Mouse (Mus musculus) liver, embryonic 11.5 days (tissue): ENCODE measurements around the gene Tubb3. TPM values are rescaled to one million over a fixed set of nuclear protein-coding genes. Genes with fewer than 3 reads are reported as not detected.
"Not testable (repeated sequence)": the region's sequence is repeated elsewhere in the genome, so short reads cannot be mapped to it uniquely, and the experiment has no call there.

Source experiments
- ATAC-seq: fragments of 200-750 bp; cut with Nextera tagmentation; replicated peaks from 2 replicates; pipeline ENCODE4 v1.8.0; 2017; ENCODE audit warnings: moderate number of reproducible peaks, mild to moderate bottlenecking, moderate TSS enrichment, moderate library complexity; ENCODE audit not compliant: low FRiP score
- DNase-seq: peaks from one replicate; pipeline ENCODE4 v3.0.0-alpha.2; 2017; ENCODE audit warnings: low spot score
- H3K27ac ChIP-seq: fragments of 300-500 bp; sonication (generic); 2 replicates; pipeline ENCODE4 v1.5.1; 2014; ENCODE audit warnings: mild to moderate bottlenecking, low read depth, low read length, control low read depth
- H3K27me3 ChIP-seq: fragments of 300-500 bp; sonication (generic); replicated peaks from 2 replicates; pipeline ENCODE4 v1.6.1; 2014; ENCODE audit warnings: low read length, mixed read lengths; ENCODE audit not compliant: control insufficient read depth, insufficient read depth
- H3K36me3 ChIP-seq: fragments of 300-500 bp; sonication (generic); 2 replicates; pipeline ENCODE4 v1.6.1; 2014; ENCODE audit warnings: mild to moderate bottlenecking, low read length, moderate library complexity, mixed read lengths; ENCODE audit not compliant: control insufficient read depth, insufficient read depth
- H3K4me1 ChIP-seq: fragments of 300-500 bp; sonication (generic); replicated peaks from 2 replicates; pipeline ENCODE4 v1.6.1; 2014; ENCODE audit warnings: low read length, mixed read lengths; ENCODE audit not compliant: control insufficient read depth, insufficient read depth
- H3K4me2 ChIP-seq: fragments of 300-500 bp; sonication (generic); 2 replicates; pipeline ENCODE4 v1.6.1; 2014; ENCODE audit warnings: mild to moderate bottlenecking, control low read depth, moderate library complexity
- H3K4me3 ChIP-seq: fragments of 300-500 bp; sonication (generic); 2 replicates; pipeline ENCODE4 v1.5.1; 2014; ENCODE audit warnings: low read depth, low read length, control low read depth
- H3K9ac ChIP-seq: fragments of 300-500 bp; sonication (generic); 2 replicates; pipeline ENCODE4 v1.6.1; 2014; ENCODE audit warnings: low read depth, low read length, control low read depth
- H3K9me3 ChIP-seq: fragments of 300-500 bp; sonication (generic); 2 replicates; pipeline ENCODE4 v1.6.1; 2016; ENCODE audit warnings: low read length, inconsistent platforms, mixed read lengths; ENCODE audit not compliant: control insufficient read depth
- WGBS: fragments of 180-500 bp; shearing (Covaris S2); extraction: QIAGEN DNeasy Blood & Tissue Kit; methylation state at CpG from one replicate; pipeline ENCODE4 v1.1.7; 2014; 5-methylcytosine and 5-hydroxymethylcytosine counted together
- polyA plus RNA-seq: library from polyadenylated mRNA; unstranded; fragments of >200 nt; fragmentation: Nextera tagmentation; extraction: Ambion mirVana; gene quantifications from 2 replicates; pipeline ENCODE4 v1.2.1, GENCODE M21; 2014

Tubb3 gene
- polyA plus RNA-seq, 1 experiment from 2014 or later, result 6.0 TPM

DNA sequence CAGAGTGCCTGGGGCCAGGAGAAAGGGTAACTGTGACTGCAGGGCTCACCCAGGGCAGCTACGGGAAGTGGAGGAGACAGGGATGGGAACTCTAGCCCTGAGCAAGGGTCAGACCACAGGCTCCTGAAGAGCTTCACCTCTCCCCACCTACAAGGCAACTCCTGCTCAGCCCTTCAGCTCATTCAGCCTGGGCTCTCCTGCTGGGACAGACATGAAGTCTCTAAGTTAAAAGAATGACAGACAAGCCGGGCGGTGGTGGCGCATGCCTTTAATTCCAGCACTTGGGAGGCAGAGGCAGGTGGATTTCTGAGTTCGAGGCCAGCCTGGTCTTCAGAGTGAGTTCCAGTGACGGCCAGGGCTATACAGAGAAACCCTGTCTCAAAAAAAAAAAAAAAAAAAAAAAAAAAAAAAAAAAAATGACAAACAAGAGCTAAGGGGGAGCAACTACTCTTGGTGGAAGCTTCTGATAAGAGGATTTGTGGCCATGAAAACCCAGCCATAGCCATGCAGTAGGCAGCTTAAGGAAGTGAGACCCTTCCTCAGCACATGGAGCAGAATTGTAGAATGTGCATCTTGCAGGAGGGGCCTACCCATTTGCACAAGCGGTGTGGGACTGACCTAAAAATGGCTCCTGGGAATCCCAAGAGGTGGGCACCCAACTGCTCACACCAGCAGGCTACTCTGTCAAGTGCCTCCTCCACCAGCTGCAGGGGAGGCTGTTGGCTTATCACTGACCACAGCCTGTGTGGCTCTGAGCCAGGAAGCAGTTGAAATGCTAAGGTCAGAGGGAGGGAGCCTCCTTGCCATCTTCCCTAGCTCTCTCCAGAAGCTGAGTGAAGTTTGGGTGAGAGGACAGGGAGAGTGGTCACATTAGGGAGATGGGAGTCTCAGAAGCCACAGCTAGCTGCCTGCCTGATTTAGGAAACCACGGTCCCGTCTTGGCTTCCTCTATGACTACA, 2.4 kb upstream of the Tubb3 start:
- WGBS, result 42% methylated on average over 9 of the region's 9 CpGs
- Histone ChIP-seq H3K4me1 (peaks cover 42% of the 10 kb centered on the region), H3K27me3 (peaks cover 53% of the 10 kb centered on the region), H3K4me2 (peak overlapping the region; percentile 46), H3K36me3 (no peaks in the 10 kb centered on the region), H3K27ac (peak overlapping the region; percentile 3; the same call in 1 of the 2 replicates), H3K4me3 (no peak overlapping the region), H3K9ac (no peak overlapping the region), H3K9me3 (no peaks in the 10 kb centered on the region)
- DNase-seq (peak; percentile 58), ATAC-seq (peak; percentile 70)

DNA sequence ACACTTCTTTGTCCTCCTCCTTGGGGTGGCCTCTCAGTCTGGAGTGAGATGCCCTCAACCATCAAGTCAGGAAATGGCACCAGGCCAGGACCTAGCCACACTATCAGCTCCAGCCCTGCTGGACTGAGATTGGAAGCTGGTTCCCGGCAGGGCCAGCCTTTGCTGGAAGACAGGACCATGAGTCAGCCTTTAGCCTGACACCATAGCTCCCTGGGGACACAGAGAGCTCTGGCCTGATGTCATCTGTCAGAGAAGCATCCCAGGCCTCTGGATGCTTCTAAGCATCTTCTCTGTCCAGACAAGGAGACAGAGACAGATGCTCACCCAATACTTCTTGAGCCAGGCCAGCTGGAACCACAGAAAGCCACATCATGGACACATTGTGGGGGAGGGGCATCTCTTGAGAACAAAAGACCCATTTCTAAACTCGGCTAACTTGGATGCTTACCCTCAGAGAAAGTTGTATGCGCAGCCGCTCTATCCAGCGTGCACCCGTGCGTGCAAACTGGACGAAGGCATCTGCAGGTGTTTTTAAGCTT, 1.1 kb upstream of the Tubb3 start:
- H3K4me2 ChIP-seq, result no peak overlapping the region
- H3K36me3 ChIP-seq, result no peaks in the 10 kb centered on the region
- H3K4me1 ChIP-seq, result peaks cover 42% of the 10 kb centered on the region
- no peak overlapping the region for H3K9ac ChIP-seq
- no peaks in the 10 kb centered on the region for H3K9me3 ChIP-seq
- WGBS, result 67% methylated on average over 8 of the region's 8 CpGs
- no peak for DNase-seq
- no peak for ATAC-seq
- no peak overlapping the region for H3K4me3 ChIP-seq
- no peak overlapping the region for H3K27ac ChIP-seq
- H3K27me3 ChIP-seq, result peaks cover 57% of the 10 kb centered on the region

DNA sequence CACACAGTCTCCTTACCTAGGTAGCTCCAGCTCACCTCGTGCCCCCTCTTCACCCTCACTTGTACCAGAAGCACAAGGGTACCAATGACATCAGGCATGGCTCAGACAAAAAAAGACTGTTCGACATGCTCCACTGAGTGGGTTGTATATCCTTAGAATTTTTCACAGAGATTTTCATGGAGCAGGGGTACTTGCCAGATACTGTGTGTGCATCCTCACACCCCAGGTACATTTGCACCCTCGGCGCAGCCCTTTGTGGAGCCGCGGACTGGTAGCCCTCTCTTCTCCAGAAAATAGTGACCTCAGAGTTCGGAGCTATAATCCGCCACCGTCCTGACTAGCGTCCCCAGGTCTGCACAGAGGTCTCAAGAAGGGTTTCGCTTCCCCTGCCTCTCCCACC, 436 bp upstream of the Tubb3 start:
- ATAC-seq (no peak), DNase-seq (no peak)
- 18% methylated on average over 11 of the region's 11 CpGs for WGBS
- Histone ChIP-seq H3K4me1 (peaks cover 42% of the 10 kb centered on the region), H3K9ac (no peak overlapping the region), H3K27ac (no peak overlapping the region), H3K36me3 (no peaks in the 10 kb centered on the region), H3K4me3 (peak overlapping the region; percentile 34; the same call in 1 of the 2 replicates), H3K27me3 (peaks cover 57% of the 10 kb centered on the region), H3K9me3 (no peaks in the 10 kb centered on the region), H3K4me2 (peak overlapping the region; percentile 67)

DNA sequence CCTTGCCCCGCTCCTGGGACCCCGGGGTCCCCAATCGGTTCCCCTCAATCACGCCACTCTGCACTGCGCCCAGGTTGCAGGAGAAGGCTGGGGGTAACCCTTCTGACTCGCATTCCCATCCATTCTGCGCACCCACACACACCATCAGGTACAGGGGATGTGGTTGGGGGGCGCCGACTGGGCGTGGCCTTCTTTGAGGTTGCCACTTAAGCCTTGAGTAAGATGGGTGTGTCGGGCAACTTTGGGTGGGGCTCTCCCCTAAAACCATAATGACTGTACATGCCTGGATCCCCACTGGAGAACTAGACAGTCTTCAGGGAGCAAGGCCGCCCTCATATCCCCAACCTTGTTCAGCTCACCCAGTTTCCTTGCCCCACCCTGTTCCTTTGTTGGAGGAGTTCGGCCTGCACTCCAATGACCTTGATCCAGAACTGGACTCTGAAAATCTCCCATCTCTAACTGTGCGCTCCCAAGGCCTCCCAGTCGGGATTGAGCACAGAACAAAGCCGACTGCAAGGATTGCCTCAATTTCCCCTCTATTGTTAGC, 630 bp downstream of the Tubb3 start:
- Histone ChIP-seq H3K27ac (no peak overlapping the region), H3K27me3 (peaks cover 58% of the 10 kb centered on the region), H3K4me2 (peak overlapping the region; percentile 67), H3K9ac (no peak overlapping the region), H3K36me3 (no peaks in the 10 kb centered on the region), H3K4me3 (peak overlapping the region; percentile 34), H3K4me1 (peaks cover 44% of the 10 kb centered on the region), H3K9me3 (no peaks in the 10 kb centered on the region)
- 11% methylated on average over 16 of the region's 16 CpGs for WGBS
- DNase-seq, result no peak
- no peak for ATAC-seq

- Histone ChIP-seq H3K27me3 (peaks cover 54% of the 10 kb centered on the region), H3K9ac (no peak overlapping the region), H3K36me3 (no peaks in the 10 kb centered on the region), H3K9me3 (no peaks in the 10 kb centered on the region), H3K4me1 (peaks cover 48% of the 10 kb centered on the region), H3K27ac (no peak overlapping the region), H3K4me2 (no peak overlapping the region; the same call in 1 of the 2 replicates), H3K4me3 (no peak overlapping the region)
- 3% methylated on average over 12 of the region's 12 CpGs for WGBS
- DNase-seq (no peak), ATAC-seq (no peak)
These were observed 1.4 kb downstream of the Tubb3 start for GRCm38 (mm10) chr8:123412560-123413170.

- DNase-seq, result peak; percentile 52
- WGBS, result 13% methylated on average over 9 of the region's 9 CpGs
- H3K4me1 ChIP-seq, result peaks cover 34% of the 10 kb centered on the region
- no peak overlapping the region for H3K9ac ChIP-seq
- no peak overlapping the region for H3K27ac ChIP-seq
- no peak for ATAC-seq
- peaks cover 49% of the 10 kb centered on the region for H3K27me3 ChIP-seq
- H3K4me3 ChIP-seq, result no peak overlapping the region
- H3K4me2 ChIP-seq, result no peak overlapping the region
- H3K36me3 ChIP-seq, result no peaks in the 10 kb centered on the region
- no peaks in the 10 kb centered on the region for H3K9me3 ChIP-seq
These were observed 3.0 kb downstream of the Tubb3 start for GRCm38 (mm10) chr8:123414255-123414654.

DNA sequence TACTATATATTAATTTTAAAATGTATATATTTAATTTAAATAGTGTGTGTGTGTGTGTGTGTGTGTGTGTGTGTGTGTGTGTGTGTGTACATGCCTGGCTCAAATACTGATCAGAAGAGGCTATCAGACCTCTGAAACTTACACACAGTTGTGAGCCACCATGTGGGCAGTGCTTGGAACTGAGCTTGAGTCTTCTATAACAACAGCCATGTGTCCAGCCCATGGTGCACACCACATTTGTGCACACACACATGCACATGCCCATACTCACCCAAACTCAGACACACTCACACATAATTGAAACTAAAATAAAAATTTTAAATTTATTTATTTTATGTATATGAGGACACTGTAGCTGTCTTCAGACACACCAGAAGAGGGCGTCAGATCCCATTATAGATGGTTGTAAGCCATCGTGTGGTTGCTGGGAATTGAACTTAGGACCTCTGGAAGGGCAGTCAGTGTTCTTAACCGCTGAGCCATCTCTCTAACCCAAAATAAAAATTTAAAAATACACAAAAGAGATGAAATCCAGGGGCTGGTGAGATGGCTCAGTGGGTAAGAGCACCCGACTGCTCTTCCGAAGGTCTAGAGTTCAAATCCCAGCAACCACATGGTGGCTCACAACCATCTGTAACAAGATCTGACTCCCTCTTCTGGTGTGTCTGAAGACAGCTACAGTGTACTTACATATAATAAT, 3.9 kb downstream of the Tubb3 start:
- H3K36me3 ChIP-seq, DNase-seq, H3K9me3 ChIP-seq, H3K27ac ChIP-seq, H3K4me3 ChIP-seq, H3K4me2 ChIP-seq, H3K9ac ChIP-seq, ATAC-seq: not testable (repeated sequence)
- 75% methylated on average over 5 of the region's 5 CpGs for WGBS
- peaks cover 26% of the 10 kb centered on the region for H3K4me1 ChIP-seq
- peaks cover 44% of the 10 kb centered on the region for H3K27me3 ChIP-seq
